Mouse (Mus musculus): Measurements from ENCODE around the gene Sun5.
"Not testable (repeated sequence)": the region's sequence is repeated elsewhere in the genome, so short reads cannot be mapped to it uniquely, and the experiment has no call there.

The Sun5 gene

DNA sequence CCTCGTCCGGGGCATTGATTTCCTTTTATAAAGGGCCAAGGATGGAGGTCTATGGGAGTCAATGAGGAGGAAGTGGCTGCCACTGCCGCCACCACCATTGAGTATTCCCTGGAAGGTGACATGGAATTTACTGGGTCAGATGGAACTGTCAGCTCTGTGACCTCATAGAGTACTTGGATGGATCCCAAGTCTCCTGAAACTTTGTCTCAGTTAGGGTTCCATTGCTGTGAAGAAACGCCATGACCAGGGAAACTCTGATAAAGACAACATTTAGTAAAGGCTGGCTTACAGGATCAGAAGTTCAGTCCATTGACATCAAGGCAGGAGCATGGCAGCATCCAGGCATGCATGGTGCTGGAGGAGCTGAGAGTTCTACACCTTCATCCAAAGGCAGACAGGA, at the start of gene Sun5:
Gene Sun5, minus strand, starts transcription at position 101 of the 400 bp plus-strand sequence.
- DNase-seq (ENCODE audit: low spot score): no peak

DNA sequence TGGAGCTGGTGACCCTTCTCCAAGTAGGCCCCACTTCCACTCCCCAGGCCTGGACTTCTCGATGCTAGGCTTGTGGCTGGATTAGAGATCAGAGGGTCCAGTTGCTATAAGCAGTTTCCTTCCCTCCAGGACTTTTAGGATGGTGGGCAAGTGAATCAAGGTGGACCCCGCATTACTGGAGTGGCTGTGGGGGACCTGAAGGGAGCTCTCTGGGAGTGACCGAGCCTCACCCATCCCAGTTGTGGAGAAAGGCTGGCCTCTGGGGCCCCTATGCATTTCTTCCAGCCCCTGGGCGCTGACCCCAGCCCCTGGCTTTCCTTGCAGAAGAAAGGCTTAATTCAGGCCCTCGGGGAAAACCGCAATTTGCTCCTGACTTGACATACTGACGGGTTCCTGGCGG, 47.0 kb upstream of the Sun5 start, which contains the start of gene Bpifb3:
Gene Bpifb3, plus strand, starts transcription at position 301 of the 400 bp plus-strand sequence.
- DNase-seq (ENCODE audit: low spot score): no peak

DNA sequence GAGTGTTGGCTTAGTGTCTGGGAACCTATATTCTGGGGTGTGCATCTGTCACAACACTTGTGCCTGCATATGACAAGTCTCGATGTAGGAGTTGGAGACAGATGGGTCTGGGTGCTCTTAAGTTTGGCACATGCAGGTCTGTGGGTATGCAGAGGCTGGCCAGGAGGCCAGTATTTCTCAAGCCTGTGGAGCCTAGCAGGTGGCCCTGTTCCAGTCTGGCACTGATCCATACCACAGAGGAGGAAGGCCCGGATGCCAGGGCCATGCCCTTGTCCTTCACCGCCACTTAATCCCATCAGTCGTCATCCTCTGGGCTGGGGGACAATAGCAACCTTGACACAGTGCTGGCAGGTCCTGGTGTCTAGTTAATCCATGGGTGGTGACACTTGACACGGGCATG, 43.3 kb upstream of the Sun5 start:
- DNase-seq (ENCODE audit: low spot score): no peak

DNA sequence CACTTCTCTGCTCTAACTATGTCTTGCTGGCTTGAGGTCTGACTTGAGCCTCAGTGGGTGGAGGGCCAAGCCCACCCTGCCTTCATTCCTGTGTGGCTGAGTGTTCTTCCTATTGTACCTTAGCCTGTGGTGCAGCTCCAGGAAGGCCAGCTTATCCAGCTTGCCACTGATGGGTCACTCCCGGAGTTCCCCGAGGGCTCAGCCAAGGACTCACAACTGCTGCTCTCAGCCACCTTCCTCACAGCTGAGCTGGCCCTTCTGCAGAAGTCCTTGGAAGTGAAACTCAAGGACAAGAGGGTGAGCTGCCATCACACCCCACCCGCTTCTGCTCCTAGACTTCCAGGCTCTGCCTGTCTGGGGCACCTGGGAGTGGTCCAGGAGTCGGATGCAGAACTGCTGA, 35.7 kb upstream of the Sun5 start:
- DNase-seq (ENCODE audit: low spot score): no peak

DNA sequence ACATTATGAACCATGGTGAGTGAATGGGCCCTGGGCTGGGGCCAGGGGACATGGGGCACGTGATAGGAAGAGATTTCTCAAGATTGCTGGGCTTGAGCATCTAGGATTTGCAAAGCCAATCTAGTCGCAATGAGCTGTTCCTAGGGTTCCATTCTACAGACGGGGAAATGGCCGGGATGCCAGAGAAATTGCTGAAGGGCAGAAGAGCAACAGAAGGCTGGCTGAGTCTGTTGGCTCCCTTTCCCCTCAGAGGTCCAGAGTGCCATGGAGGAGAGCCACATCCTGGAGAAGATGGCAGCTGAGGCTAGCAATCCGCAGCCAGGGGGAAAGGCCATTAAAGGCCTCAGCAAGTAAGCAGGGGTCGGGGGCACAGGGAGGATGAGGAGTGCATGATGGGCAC, 31.8 kb upstream of the Sun5 start:
- no peak for DNase-seq (ENCODE audit: low spot score)

DNA sequence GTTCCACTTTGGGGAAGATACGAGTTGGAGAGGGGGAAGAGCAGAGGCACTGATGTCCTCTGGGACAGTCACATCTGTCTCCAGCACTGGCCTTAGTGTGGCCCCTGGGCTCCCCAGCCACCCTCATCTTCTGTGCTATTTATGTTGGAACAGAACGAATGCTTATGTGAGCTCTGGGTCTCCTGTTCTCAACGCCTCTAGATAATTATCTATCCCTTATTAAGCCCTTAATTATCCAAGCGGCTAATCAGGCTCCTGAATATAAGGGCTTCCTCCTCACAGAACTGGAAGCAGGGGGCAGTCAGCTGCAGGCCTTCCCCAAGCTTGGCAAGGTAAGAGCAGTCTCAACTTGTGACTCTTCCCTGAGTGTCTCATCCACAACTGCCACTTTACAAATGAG, 29.2 kb upstream of the Sun5 start, which contains the start of gene Bpifb6:
Gene Bpifb6, plus strand, starts transcription at position 301 of the 400 bp plus-strand sequence.
- DNase-seq (ENCODE audit: low spot score): no peak

DNA sequence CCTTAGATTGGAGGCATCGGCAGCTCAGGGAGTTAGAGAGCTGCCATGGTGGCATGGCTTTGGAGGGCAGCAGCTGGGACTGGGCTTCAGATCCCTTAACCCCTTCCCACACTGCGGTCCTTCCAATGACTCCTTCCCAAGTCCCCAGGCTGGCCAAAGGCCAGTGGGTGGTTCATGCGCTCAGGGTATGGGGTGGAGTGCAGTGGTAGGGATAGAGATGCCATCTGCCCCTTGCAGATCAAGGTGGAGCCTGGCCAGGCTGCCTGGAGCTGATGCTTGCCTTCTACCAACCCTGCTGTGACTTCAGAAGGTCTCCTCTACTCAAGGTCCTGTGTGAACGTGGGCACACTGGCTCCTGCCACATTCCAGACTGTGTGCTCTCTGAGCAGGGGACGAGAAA, 28.2 kb upstream of the Sun5 start:
- no peak for DNase-seq (ENCODE audit: low spot score)

DNA sequence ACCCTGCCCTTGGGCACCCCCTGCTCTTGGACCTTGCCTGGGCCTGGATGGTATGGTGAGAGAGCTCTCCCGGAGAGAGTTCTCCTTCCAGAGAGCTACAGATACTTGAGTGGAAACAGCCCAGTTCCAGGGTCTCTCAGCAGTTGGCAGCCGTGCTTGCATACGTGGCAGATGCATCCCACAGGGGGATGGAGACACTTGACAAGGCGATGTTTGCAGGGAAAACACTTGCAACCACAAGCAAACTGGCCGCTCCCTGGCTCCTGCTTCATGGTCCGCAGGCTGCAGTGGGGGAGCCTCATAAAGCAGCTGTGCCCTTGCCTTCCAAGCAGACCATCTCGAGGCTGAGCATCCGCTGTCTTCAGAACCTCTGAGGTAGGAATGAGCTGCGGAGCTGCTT, 3.9 kb upstream of the Sun5 start, which contains the start of gene Bpifb2:
Gene Bpifb2, plus strand, starts transcription at position 301 of the 400 bp plus-strand sequence.
- DNase-seq (ENCODE audit: low spot score): no peak

DNA sequence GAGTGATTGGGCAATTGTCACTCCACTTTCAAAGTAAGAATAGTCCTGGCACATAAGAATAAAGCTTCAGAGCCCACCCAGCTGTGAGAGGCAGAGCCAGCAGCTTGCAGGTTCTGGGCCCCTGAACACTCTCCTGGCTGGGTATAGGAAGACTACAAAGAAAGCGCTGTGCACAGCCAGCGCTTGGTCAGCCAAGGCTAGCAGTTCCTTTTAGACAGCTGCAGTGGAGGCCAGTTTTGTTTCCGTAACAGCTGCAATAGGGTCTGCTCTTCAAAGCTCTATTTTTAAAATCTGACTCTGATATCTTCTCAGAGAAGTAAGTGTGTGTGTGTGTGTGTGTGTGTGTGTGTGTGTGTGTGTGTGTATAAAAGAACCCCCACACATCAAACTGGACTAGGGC, 8.9 kb downstream of the Sun5 start:
- no peak for DNase-seq (ENCODE audit: low spot score)

DNA sequence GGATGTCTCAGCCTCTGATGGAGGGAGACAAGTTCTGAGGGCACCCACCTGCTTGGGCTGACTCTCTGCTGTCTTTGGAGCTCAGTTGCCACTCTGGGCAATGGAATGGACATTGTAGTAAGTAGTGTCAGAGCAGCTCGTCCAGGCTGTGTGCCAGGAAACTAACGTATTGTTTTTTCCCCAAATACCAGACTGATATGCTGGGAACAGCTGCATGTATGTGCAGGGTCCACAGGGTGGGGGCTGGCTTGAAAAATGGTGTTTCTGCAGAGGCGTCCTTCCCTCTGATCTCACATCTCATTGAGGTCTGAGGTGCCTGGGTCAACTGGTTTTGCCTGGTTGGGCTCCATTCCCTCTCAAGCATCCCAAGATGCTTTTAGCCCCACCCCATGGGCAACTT, 10.2 kb downstream of the Sun5 start:
- no peak for DNase-seq (ENCODE audit: low spot score)

DNA sequence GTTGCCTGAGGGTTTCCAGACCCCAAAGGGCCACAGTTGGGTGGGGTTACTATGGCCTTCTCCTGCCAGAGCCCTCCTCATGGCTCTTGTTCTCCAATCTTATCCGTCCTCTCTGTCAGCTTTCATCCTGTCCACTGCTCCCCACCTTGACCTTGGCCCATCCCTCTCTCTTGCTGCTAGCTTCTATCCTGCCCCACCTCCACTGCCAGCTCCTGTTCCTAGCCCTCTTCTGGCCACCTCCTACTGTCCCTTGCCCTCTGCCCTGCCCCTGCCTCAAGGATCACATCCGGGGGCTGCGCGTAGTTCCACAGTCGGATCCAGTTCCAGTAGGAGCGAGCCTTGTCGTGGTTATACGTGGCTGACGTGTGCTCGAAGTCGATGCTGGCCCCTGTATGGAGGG, 10.6 kb downstream of the Sun5 start:
- no peak for DNase-seq (ENCODE audit: low spot score)

DNA sequence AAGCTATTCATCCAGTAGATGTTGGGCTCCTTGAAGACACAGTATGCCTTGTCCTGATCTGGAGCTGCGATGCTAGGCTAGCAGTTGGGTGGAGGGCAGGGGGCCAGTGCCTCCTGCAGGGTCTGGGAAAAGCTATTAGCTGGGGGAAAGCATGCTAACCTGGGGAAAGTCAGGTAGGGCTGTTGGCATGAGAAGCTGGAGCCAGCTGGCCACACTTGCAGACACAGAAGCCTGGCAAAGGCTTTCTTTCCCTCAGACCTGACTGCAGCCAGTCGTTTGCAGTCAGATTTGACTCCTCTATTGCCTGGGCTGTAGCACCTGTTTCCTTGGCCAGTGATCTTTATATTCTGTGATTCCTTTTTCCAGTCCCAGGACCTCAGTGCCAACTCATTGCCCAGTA, 11.3 kb downstream of the Sun5 start:
- DNase-seq (ENCODE audit: low spot score): no peak

DNA sequence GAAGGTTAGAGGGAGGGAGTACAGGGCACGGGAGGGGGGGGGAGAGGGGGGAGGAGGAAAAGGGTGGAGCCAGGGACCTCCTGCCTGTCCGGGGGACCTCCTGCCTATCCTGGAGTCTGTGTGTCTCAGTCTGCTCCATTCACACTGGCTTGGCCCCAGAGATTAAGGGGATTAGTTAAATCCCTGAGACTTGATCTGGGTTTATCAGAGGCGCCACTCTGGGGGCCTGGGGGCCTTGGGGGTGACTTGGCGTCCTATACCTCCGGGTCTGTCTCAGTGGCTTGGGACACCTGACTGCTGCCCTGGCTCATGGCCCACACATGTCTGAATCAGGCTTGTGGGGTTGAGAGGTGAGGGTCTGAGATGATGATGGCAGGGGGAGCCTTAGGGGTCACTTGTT, 17.3 kb downstream of the Sun5 start:
- no peak for DNase-seq (ENCODE audit: low spot score)

DNA sequence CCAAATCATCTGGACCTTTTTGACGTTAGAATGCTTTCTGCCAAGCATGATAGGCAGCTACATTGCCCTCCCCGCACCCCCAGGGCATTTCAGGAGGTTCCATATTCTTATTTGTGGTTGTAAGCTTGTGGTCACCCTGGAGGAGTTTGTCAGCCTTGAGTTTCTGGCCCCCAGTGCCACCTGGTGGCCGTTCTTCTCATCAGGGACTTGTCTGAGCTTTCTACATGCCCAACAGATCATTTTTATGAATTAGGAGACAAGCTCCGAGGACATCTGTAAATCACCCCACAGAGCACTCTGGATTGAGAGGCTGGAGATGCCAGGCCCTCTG, 19.9 kb downstream of the Sun5 start:
- DNase-seq (ENCODE audit: low spot score): no peak

DNA sequence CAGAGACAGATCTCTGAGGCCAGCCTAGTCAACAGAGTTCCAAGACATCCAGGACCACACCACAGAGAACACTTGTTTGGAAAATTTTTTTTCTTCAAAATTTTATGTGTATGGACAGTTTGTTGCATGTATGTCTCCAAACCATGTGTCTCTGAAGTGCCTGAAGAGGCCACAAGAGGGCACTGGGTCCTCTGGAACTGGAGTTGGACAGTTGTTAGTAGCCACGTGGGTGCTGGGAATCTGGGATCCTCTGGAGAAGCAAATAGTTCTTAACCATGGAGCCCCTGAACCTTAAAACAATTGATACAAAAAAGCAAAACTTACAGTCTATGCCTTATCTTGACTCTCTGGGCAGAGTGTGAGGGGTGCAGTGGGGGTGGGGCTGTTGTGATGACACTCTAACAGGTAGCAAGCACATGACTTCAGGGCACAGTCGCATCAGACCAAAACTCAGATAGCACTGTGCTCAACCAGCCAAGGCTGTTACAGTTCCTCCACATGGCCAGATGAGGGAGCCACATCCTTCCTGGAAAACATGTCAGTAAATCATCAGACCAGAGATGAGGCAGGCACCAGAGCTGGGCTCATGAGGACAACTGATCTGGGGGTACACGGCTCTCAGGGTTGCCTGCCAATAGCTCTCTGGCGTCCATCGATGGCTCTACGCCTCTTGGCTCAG, 20.4 kb downstream of the Sun5 start:
- DNase-seq (ENCODE audit: low spot score): no peak

DNA sequence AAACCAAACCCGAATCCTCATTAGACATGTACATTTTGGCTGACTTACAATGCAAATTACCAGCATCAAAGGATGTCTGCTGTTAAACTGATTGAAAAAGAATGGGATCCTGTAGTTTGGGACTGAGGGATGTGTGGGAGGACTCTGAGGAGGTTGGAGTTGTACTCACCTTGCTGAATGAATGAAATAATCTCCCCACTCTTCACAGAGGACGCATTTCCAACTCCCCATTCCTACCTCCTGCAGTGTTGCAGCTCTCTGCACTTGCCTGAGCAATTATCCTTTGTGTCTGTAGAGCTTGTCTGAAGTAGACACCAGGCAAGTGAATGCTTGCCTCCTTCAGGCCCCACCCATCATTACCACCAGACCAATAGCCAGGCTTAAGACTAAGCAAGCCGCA, 22.5 kb downstream of the Sun5 start:
- no peak for DNase-seq (ENCODE audit: low spot score)

DNA sequence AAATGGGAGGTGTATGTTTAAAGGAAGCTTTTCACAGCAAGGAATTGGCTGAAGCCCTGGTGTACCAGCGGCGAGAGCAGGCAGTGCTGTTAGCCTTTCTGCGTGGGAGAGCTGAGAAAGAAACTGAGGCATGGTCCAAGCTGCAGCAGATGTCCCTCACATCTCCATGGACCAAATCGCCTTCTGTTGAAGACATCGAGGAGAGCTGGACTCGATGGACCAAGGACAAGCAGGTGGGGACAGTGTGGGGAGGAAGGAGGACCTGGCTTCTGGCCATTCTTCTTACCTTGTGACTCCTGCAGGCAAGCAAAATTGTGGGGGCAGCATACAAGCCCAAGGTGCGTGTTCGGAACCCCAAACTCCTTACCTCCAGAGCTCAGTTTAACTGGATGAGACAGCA, 28.0 kb downstream of the Sun5 start:
- DNase-seq (ENCODE audit: low spot score): no peak

DNA sequence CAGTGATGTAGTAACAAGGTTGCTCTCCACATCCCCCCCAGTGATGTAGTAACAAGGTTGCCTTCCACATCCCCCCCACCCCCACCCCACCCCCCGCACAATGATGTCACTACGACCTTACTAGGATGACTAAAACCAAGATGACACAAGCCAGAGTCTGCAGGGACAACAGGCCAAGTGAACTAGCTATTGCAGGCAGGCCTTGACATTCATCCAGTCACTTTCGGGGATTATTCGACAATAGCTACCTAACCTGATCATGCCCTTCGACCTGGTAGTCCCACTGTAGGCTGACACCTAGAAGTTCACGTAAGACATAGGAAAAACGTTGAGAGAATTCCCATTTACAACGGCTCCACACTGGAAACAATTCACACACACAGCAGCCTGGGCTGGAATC, 37.6 kb downstream of the Sun5 start:
- DNase-seq (ENCODE audit: low spot score): no peak

DNA sequence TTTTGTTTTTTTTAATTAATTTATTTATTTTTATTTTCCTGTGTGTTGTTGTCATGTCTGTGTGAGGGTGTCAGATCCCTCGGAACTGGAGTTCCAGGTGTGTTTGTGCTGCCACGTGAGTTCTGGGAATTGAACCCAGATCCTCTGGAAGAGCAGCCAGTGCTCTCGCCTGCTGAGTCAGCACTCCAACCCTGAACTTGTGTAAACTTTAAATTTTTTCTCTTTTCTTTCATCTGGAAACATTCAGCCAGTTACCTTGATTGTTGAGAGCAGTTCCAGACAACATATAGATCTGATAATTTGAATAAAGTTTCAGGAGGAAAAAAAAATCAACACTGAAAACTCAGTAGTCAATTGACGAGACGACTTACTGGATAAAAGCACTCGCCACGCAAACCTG, 42.2 kb downstream of the Sun5 start:
- DNase-seq (ENCODE audit: low spot score): no peak

DNA sequence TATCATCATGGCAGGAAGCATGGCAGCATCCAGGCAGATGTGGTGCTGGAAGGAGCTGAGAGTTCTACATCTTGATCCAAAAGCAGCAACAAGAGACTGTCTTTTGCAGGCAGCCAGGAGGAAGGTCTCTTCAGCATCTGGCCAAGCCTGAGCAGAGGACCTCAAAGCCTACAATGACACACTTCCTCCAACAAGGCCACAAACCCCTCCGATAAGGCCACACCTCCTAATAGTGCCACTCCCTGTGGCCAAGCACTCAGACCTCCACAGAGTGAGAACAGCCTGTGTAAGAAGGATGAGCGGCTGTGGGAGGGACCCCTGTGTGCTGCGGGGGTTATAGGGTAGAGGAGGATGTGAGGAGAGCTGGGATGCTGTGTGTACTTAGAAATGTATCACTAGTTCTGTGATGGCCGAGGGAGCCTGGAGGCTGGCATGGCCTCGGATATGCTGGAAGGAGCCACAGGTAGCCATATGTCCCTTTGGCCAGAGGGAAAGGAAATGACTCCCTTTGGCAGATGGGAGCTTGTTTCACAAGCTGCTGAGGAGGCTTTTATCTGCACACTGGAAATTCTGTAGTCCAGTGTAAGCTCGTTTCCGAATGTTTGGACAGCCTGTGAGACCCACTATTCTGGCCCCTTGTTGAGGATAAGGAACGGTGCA, 43.6 kb downstream of the Sun5 start:
- no peak for DNase-seq (ENCODE audit: low spot score)

DNA sequence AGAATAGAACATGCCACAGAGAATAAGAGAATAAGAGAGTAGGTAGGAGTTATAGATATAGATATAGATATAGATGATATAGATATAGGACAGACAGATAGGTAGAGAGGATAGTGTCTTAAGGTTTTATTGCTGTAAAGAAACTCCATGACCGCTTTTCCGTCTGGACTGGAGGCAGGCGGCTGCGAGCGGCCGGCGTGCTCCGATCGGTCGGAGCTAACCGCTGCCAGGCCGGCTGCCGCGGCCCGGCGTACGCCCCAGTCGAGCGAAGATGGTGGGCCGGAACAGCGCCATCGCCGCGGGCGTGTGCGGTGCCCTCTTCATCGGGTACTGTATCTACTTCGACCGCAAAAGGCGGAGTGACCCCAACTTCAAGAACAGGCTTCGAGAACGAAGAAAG, 45.0 kb downstream of the Sun5 start:
- not testable (repeated sequence) for DNase-seq (ENCODE audit: low spot score)

DNA sequence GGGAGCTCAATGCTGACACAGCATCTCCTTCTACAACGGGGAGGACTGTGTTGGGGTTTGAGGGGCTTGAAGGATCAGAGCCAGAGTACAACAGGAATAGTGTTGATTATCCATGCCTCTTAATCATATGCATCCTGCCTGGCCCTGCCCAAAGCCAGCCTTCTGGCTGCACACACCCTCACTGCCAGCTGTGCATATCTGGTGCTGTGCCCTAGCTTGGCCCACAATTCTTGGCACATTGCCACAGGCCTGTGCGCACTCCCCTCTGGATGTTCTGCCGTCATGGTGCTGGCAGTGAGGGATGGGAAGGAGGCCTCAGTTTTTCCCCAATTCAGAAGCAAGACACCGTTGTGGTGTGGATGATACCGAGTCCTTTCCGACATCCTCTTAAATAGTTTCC, 46.3 kb downstream of the Sun5 start:
- no peak for DNase-seq (ENCODE audit: low spot score)

DNA sequence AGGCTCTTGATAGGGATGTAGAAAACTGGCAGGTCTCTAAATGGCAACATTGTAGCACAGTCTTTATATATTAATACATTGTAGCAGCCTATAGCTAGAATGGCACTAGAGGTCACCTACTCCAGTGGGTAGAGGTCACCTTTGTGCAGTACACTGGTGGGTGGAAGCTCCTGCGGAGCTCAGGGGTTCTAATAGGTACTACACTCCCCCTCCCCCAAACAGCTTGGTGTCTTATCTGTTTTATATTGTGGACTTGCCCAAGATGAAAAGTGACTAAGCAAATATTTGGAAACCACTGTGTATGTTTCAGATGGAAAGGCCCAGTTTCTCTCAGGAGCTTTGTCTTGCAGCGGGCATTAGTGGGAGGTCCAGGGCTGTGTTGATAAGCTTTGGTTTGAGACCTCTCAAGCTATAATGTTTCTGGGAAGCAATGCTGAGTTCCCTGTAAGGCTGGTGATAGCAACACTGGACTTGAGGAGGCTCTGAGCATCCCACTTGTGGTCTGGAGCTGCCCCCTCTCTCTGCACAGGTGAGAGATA, 48.8 kb downstream of the Sun5 start:
- DNase-seq (ENCODE audit: low spot score): no peak

DNA sequence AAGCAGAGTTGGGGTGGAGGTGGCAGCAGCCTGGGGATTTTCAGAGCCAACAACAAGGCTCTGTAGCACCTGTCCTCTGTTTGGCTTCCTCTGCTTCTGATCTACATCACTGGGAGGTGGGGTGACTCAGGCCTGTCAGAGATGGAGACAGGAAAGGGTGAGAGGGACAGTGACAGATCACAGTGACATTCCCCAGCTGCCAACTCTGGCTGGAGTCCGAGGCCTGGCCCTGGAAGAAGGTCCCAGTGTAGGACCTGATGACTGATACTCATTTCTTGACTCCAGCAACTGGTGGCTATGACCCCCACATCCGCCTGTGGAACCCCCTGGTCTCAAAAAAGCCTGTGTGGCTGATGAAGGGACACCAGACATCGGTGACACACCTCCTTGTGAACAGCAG, 61.0 kb downstream of the Sun5 start:
- DNase-seq (ENCODE audit: low spot score): no peak
